Mouse (Mus musculus) MEL (cell line): Measurements from ENCODE around the gene Nomo1.

ENCODE experiments used
- CTCF ChIP-seq, 3 experiments: IDR thresholded peaks in 2 of 3; conservative IDR thresholded peaks in 1 of 3; 2 replicates each; pipeline ENCODE4 v1.5.1; 2011 to 2012; ENCODE audit warnings: low read length in 3 of 3, low read depth in 2 of 3, mild to moderate bottlenecking in 2 of 3, improper control_type of control experiment in 1 of 3, inconsistent platforms in 1 of 3, mixed read lengths in 1 of 3, moderate library complexity in 1 of 3; ENCODE audit not compliant: control insufficient read depth in 1 of 3, insufficient read depth in 1 of 3, poor library complexity in 1 of 3, severe bottlenecking in 1 of 3
- ELF1 ChIP-seq: IDR thresholded peaks from 2 replicates; pipeline ENCODE4 v1.6.1; 2014; ENCODE audit warnings: low read depth, mild to moderate bottlenecking, inconsistent platforms, low read length, improper control_type of control experiment, moderate library complexity
- EP300 ChIP-seq, 2 experiments: IDR thresholded peaks; 2 replicates each; pipeline ENCODE4 v1.6.1; 2011; ENCODE audit warnings: improper control_type of control experiment in 2 of 2, low read length in 2 of 2, low read depth in 1 of 2, mild to moderate bottlenecking in 1 of 2
- HCFC1 ChIP-seq: IDR thresholded peaks from 2 replicates; pipeline ENCODE4 v1.6.1; 2012; ENCODE audit warnings: low read depth, mild to moderate bottlenecking, inconsistent platforms, low read length, improper control_type of control experiment, moderate library complexity
- MAFK ChIP-seq: IDR thresholded peaks from 2 replicates; pipeline ENCODE4 v1.6.1; 2011; ENCODE audit warnings: low read depth, mild to moderate bottlenecking, low read length, improper control_type of control experiment, borderline replicate concordance
- MYB ChIP-seq: IDR thresholded peaks from 2 replicates; pipeline ENCODE4 v1.6.1; 2011; ENCODE audit warnings: mild to moderate bottlenecking, low read depth, low read length, improper control_type of control experiment
- MYC ChIP-seq: IDR thresholded peaks from 2 replicates; pipeline ENCODE4 v1.6.1; 2011; ENCODE audit warnings: low read depth, mild to moderate bottlenecking, low read length, improper control_type of control experiment, moderate library complexity
- POLR2A ChIP-seq, 2 experiments: IDR thresholded peaks; 2 replicates each; pipeline ENCODE4 v1.6.1; 2011 to 2012; ENCODE audit warnings: low read length in 2 of 2, mild to moderate bottlenecking in 2 of 2, control low read depth in 1 of 2, improper control_type of control experiment in 1 of 2, low read depth in 1 of 2, moderate library complexity in 1 of 2; ENCODE audit not compliant: control insufficient read depth in 1 of 2, insufficient read depth in 1 of 2, poor library complexity in 1 of 2
- RCOR1 ChIP-seq: IDR thresholded peaks from 2 replicates; pipeline ENCODE4 v1.6.1; 2012; ENCODE audit warnings: low read depth, mild to moderate bottlenecking, inconsistent platforms, low read length, improper control_type of control experiment
- TCF12 ChIP-seq: IDR thresholded peaks from 2 replicates; pipeline ENCODE4 v1.6.1; 2014; ENCODE audit warnings: low read depth, mild to moderate bottlenecking, inconsistent platforms, low read length, improper control_type of control experiment, moderate library complexity

- TF ChIP-seq HCFC1: no peak
- TF ChIP-seq TCF12: no peak
- TF ChIP-seq MYC: no peak
- no peak for TF ChIP-seq POLR2A (IDR thresholded peaks at IDR 0.05; ENCODE audit: control insufficient read depth in 1 of 2, insufficient read depth in 1 of 2, low read depth in 1 of 2, low read length in 2 of 2, poor library complexity in 1 of 2)
- TF ChIP-seq EP300 (IDR thresholded peaks at IDR 0.05; ENCODE audit: low read depth in 1 of 2, low read length in 2 of 2): no peak
- no peak for TF ChIP-seq RCOR1
- no peak for TF ChIP-seq CTCF (IDR thresholded peaks at IDR 0.05 in 2 of 3, conservative IDR thresholded peaks at IDR 0.05 in 1 of 3; ENCODE audit: control insufficient read depth in 1 of 3, insufficient read depth in 1 of 3, low read depth in 2 of 3, low read length in 3 of 3, poor library complexity in 1 of 3, severe bottlenecking in 1 of 3)
- TF ChIP-seq MYB: no peak
- no peak for TF ChIP-seq ELF1
- no peak for TF ChIP-seq MAFK
These were observed 16.5 kb downstream of the Nomo1 start for GRCm38 (mm10) chr7:46049981-46050380.
